Mouse (Mus musculus): Measurements from ENCODE around the gene Anpep.

Anpep gene

DNA sequence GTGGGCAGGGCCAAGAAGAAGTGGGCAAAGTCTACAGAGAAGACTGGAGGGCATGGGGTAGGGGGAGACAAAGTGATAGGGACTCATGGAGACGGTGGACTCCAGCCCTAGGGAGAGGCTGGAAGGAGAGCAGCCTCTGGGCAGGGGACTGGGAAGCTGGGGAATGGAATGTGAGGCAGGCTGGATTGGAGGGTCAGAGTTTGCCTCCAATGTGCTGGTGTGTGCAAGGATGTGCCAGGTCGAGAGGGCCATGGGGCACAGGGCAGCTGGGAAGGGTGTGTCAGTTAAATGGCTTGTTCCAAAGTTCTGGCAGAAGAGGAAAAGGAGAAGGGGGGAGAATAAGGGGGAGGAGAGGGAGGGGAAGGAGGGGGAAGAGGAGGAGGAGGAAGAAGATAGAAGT, 23.6 kb downstream of the Anpep start:
- TF ChIP-seq NANOG (IDR thresholded peaks at IDR 0.05; ENCODE audit: borderline replicate concordance, low read length), result no peak
- TF ChIP-seq POU5F1 (IDR thresholded peaks at IDR 0.05; ENCODE audit: borderline replicate concordance, low read length), result no peak
- no peak for TF ChIP-seq CTCF (conservative IDR thresholded peaks at IDR 0.05; ENCODE audit: low read length)
- Histone ChIP-seq H3K36me3 (ENCODE audit: insufficient read depth, low read length) (peaks cover 28% of the 10 kb centered on the region), H3K9me3 (ENCODE audit: low read length) (no peaks in the 10 kb centered on the region), H3K27me3 (ENCODE audit: insufficient read depth, low read length) (no peaks in the 10 kb centered on the region), H3K4me1 (replicated peaks; ENCODE audit: low read depth, low read length) (peaks cover 3% of the 10 kb centered on the region; the same call in 1 of the 2 replicates), H3K4me3 (replicated peaks; ENCODE audit: low read length) (no peak overlapping the region)

DNA sequence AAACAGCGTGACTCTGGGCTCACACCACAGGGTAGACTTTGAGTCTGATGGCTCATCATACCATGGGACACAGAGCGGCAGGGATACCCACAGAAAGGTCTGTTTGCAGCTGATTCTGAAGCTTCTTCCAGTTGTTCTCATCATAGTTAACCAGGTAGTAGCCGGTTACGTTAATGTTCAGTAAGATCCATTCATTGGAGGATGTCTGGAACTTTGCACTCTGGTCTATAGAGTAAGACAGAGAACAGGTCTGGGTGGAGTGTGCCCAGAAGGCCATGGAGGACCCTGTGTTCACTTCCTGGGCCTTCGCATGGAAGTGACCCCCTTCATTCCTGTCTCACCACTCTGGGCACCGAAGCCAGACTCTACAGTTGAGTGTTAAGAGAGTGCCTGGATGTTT, 25.7 kb downstream of the Anpep start:
- no peaks in the 10 kb centered on the region for H3K4me1 ChIP-seq (replicated peaks; ENCODE audit: low read depth, low read length)
- TF ChIP-seq CTCF (conservative IDR thresholded peaks at IDR 0.05; ENCODE audit: low read length), result no peak
- no peak for TF ChIP-seq NANOG (IDR thresholded peaks at IDR 0.05; ENCODE audit: borderline replicate concordance, low read length)
- no peak for TF ChIP-seq POU5F1 (IDR thresholded peaks at IDR 0.05; ENCODE audit: borderline replicate concordance, low read length)

GRCm38 (mm10) chr7:79832980-79833379, 27.9 kb downstream of the Anpep start:
- Histone ChIP-seq H3K27me3 (ENCODE audit: insufficient read depth, low read length) (no peaks in the 10 kb centered on the region), H3K36me3 (ENCODE audit: insufficient read depth, low read length) (peaks cover 5% of the 10 kb centered on the region), H3K4me1 (replicated peaks; ENCODE audit: low read depth, low read length) (no peaks in the 10 kb centered on the region), H3K4me3 (replicated peaks; ENCODE audit: low read length) (no peak overlapping the region), H3K9me3 (ENCODE audit: low read length) (no peaks in the 10 kb centered on the region)
- TF ChIP-seq CTCF (conservative IDR thresholded peaks at IDR 0.05; ENCODE audit: low read length) (no peak), POU5F1 (IDR thresholded peaks at IDR 0.05; ENCODE audit: borderline replicate concordance, low read length) (no peak), NANOG (IDR thresholded peaks at IDR 0.05; ENCODE audit: borderline replicate concordance, low read length) (no peak)

More for the DNA sequence above, 25.7 kb downstream of the Anpep start:
- Histone ChIP-seq H3K9me3 (ENCODE audit: low read length) (no peaks in the 10 kb centered on the region), H3K4me3 (replicated peaks; ENCODE audit: low read length) (no peak overlapping the region), H3K36me3 (ENCODE audit: insufficient read depth, low read length) (peaks cover 15% of the 10 kb centered on the region), H3K27me3 (ENCODE audit: insufficient read depth, low read length) (no peaks in the 10 kb centered on the region)

DNA sequence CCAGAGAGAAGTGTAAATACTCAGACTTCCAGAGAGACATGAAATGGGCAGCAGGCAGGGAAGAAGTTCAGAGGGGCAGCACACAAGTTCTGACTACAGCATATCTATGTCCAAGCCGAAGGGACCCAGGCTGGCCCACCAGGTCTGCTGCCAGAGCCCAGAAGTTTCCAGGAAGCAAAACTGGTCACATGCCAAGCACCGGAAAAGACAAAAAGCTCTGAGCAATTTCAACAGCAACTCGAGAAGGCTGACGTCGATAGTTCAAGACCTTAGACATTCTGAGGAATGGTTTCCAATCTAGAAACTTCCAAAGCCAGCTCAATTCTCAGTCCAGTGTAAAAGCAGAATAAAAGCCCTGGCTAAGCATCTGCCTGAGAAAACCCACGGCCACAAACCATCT, 29.3 kb downstream of the Anpep start:
- TF ChIP-seq POU5F1 (IDR thresholded peaks at IDR 0.05; ENCODE audit: borderline replicate concordance, low read length), result no peak
- no peak for TF ChIP-seq NANOG (IDR thresholded peaks at IDR 0.05; ENCODE audit: borderline replicate concordance, low read length)
- TF ChIP-seq CTCF (conservative IDR thresholded peaks at IDR 0.05; ENCODE audit: low read length), result no peak
- no peaks in the 10 kb centered on the region for H3K27me3 ChIP-seq (ENCODE audit: insufficient read depth, low read length)
- no peaks in the 10 kb centered on the region for H3K9me3 ChIP-seq (ENCODE audit: low read length)
- peaks cover 15% of the 10 kb centered on the region for H3K36me3 ChIP-seq (ENCODE audit: insufficient read depth, low read length)
- 0 out of 2 replicates have a peak, but pooled peaks cover under 1% of the 10 kb centered on the region for H3K4me1 ChIP-seq (replicated peaks; ENCODE audit: low read depth, low read length)
- no peak overlapping the region for H3K4me3 ChIP-seq (replicated peaks; ENCODE audit: low read length)

- TF ChIP-seq NANOG (IDR thresholded peaks at IDR 0.05; ENCODE audit: borderline replicate concordance, low read length) (no peak), CTCF (conservative IDR thresholded peaks at IDR 0.05; ENCODE audit: low read length) (no peak), POU5F1 (IDR thresholded peaks at IDR 0.05; ENCODE audit: borderline replicate concordance, low read length) (no peak)
- Histone ChIP-seq H3K36me3 (ENCODE audit: insufficient read depth, low read length) (peaks cover 19% of the 10 kb centered on the region), H3K27me3 (ENCODE audit: insufficient read depth, low read length) (no peaks in the 10 kb centered on the region), H3K4me3 (replicated peaks; ENCODE audit: low read length) (no peak overlapping the region), H3K9me3 (ENCODE audit: low read length) (no peaks in the 10 kb centered on the region), H3K4me1 (replicated peaks; ENCODE audit: low read depth, low read length) (0 out of 2 replicates have a peak, but pooled peaks cover 5% of the 10 kb centered on the region)
These were observed 29.7 kb downstream of the Anpep start for GRCm38 (mm10) chr7:79831145-79831544.

- no peaks in the 10 kb centered on the region for H3K27me3 ChIP-seq (ENCODE audit: insufficient read depth, low read length)
- H3K36me3 ChIP-seq (ENCODE audit: insufficient read depth, low read length), result peaks cover 24% of the 10 kb centered on the region
- H3K4me3 ChIP-seq (replicated peaks; ENCODE audit: low read length), result no peak overlapping the region
- H3K9me3 ChIP-seq (ENCODE audit: low read length), result no peaks in the 10 kb centered on the region
- TF ChIP-seq NANOG (IDR thresholded peaks at IDR 0.05; ENCODE audit: borderline replicate concordance, low read length) (no peak), POU5F1 (IDR thresholded peaks at IDR 0.05; ENCODE audit: borderline replicate concordance, low read length) (no peak), CTCF (conservative IDR thresholded peaks at IDR 0.05; ENCODE audit: low read length) (no peak)
- H3K4me1 ChIP-seq (replicated peaks; ENCODE audit: low read depth, low read length), result 0 out of 2 replicates have a peak, but pooled peaks cover 6% of the 10 kb centered on the region
These were observed 32.5 kb downstream of the Anpep start for GRCm38 (mm10) chr7:79828341-79828740.

DNA sequence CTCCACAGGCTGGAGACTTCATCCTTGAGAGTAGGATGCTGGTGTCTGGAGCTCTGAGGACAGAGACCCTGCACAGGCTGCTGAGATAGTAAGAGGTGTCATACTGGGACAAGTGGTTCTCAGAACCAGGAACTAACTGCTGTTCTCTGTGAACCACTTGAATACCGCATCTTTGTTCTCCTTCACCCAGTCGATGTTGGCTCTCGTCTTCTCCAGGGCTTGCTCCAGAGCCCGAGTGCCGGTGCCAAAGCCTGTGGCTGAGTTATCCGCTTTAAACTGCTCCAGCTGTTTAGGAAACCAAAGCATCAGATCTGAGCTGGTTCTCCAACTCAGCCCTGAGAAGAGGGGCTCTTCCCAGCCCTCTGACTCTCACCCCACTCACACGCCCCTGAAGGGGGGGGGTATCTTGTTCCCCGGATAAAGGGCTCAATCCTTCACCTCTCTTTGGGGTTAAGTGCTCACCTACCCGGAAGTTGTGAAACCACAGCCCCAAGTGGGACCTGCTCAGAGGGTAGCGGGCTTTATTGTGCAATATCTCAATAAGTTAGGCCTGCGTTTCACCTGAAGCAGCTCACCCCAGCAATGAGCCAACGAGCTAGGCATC, 38.7 kb downstream of the Anpep start:
- H3K4me3 ChIP-seq (replicated peaks; ENCODE audit: low read length), result no peak overlapping the region
- H3K36me3 ChIP-seq (ENCODE audit: insufficient read depth, low read length), result peaks cover 21% of the 10 kb centered on the region
- TF ChIP-seq CTCF (conservative IDR thresholded peaks at IDR 0.05; ENCODE audit: low read length) (no peak), POU5F1 (IDR thresholded peaks at IDR 0.05; ENCODE audit: borderline replicate concordance, low read length) (no peak), NANOG (IDR thresholded peaks at IDR 0.05; ENCODE audit: borderline replicate concordance, low read length) (no peak)
- H3K9me3 ChIP-seq (ENCODE audit: low read length), result no peaks in the 10 kb centered on the region
- no peaks in the 10 kb centered on the region for H3K27me3 ChIP-seq (ENCODE audit: insufficient read depth, low read length)
- peaks cover 62% of the 10 kb centered on the region for H3K4me1 ChIP-seq (replicated peaks; ENCODE audit: low read depth, low read length)

- H3K27me3 ChIP-seq (ENCODE audit: insufficient read depth, low read length), result 0 out of 2 replicates have a peak, but pooled peaks cover 6% of the 10 kb centered on the region
- H3K9me3 ChIP-seq (ENCODE audit: low read length), result no peaks in the 10 kb centered on the region
- H3K4me1 ChIP-seq (replicated peaks; ENCODE audit: low read depth, low read length), result peaks cover 65% of the 10 kb centered on the region
These were observed 40.9 kb downstream of the Anpep start for GRCm38 (mm10) chr7:79819996-79820395.

More at GRCm38 (mm10) chr7:79819996-79820395, 40.9 kb downstream of the Anpep start:
- no peaks in the 10 kb centered on the region for H3K36me3 ChIP-seq (ENCODE audit: insufficient read depth, low read length)
- TF ChIP-seq POU5F1 (IDR thresholded peaks at IDR 0.05; ENCODE audit: borderline replicate concordance, low read length) (no peak), NANOG (IDR thresholded peaks at IDR 0.05; ENCODE audit: borderline replicate concordance, low read length) (no peak), CTCF (conservative IDR thresholded peaks at IDR 0.05; ENCODE audit: low read length) (no peak)
- peak overlapping the region; percentile 35; the same call in 1 of the 2 replicates for H3K4me3 ChIP-seq (replicated peaks; ENCODE audit: low read length)

Data from E14TG2a.4 (cell line).